Mouse (Mus musculus): ENCODE data around the gene Dcxr. TPM values are rescaled to one million over a fixed set of nuclear protein-coding genes. Genes with fewer than 3 reads are reported as not detected.

The Dcxr gene
- polyA plus RNA-seq, 1 experiment from 2014 or later = 17.9 TPM

DNA sequence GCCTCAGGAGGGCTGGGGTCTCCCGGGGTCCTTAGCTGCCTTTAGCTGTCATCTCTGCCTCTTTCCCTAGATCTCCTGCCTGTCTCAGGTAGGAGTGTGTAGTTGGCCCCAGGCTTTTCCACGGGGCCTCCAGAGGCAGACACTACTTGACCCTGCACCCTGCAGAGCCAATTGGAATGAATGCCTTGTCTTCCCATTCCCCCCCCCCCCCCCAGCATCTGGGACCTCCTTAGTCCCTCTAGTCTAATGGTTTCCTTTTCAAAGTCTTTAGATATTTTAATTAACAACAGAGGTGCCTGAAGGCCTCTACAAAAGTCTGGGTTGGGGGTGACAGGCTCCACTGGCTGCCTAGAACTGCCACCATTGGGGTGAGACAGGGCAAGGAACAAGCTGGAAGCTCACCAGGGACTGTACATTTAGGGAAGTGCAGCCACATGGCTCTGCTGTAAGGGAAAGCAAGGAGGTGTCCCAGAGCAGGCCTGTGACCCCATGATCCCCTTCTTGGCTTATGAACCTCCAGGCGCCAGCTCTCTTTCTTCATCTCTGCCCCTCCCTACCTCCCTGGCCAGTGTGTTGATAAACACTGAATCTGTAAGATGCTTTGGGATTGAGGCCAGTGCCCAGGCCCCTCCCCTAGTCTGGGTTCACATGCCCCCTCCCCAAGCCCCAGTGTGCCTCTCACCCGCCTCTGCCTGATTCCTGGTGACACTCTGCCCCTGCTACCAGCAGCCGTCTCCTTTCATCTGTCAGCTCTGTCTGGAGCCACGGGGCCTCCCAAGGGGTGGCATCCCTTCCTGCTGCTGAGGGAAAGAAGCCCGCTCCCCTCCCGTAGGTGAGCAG is 22.4 kb downstream of the Dcxr start:
- ATAC-seq (ENCODE audit: insufficient number of reproducible peaks, insufficient read depth, low FRiP score, low TSS enrichment, low read depth) = no peak
- peak overlapping the region; percentile 64 for H3K9ac ChIP-seq
- H3K4me2 ChIP-seq = peak overlapping the region; percentile 20; the same call in 1 of the 2 replicates
- peaks cover 43% of the 10 kb centered on the region for H3K36me3 ChIP-seq
- peaks cover 62% of the 10 kb centered on the region for H3K4me1 ChIP-seq
- 16% methylated on average over 8 of the region's 8 CpGs for WGBS
- no peak overlapping the region for H3K4me3 ChIP-seq
- no peaks in the 10 kb centered on the region for H3K27me3 ChIP-seq
- H3K9me3 ChIP-seq = no peaks in the 10 kb centered on the region
- peak overlapping the region; percentile 86 for H3K27ac ChIP-seq

DNA sequence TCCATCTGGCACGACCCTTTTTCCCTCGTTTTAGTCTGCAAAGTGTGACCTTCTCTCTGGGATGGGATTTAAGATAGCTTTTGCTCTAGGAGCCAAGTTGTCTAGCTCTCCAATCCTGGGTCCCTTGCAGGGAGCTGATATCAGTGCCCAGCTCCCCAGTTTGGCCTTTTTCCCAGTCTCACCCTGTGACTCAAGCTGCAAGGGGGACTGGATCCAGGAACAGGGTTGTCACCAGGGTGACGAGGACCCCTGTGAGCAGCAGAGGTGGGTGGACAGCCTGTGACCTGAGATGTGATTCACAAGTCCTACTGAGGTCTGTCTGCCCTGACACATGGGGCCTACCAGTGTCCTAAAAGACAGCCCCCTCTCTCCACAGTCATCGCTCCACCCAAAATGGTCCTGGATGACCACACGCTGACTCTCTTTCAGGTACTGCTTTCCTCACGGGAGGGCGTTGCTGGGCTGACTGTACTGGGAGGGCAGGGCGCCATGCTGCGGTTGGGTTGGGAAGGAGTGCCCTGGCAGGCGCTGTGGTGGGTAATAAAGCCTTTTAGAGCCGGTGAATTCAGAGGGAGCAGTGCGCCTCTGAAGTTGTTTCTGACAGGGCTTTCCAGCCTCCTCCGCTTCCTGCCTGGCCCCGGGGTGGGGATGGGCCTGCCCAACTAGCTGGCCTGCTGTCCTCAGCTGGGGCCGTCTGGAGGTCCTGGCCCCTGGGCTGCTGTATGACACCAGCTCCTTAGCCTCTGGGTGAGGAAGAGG is 23.2 kb downstream of the Dcxr start:
- peaks cover 43% of the 10 kb centered on the region for H3K36me3 ChIP-seq
- no peak overlapping the region for H3K4me2 ChIP-seq
- H3K4me1 ChIP-seq = peaks cover 59% of the 10 kb centered on the region
- H3K27me3 ChIP-seq = no peaks in the 10 kb centered on the region
- no peak overlapping the region for H3K4me3 ChIP-seq
- no peak for ATAC-seq (ENCODE audit: insufficient number of reproducible peaks, insufficient read depth, low FRiP score, low TSS enrichment, low read depth)
- WGBS = 30% methylated on average over 15 of the region's 15 CpGs
- peak overlapping the region; percentile 86 for H3K27ac ChIP-seq
- H3K9me3 ChIP-seq = no peaks in the 10 kb centered on the region
- H3K9ac ChIP-seq = peak overlapping the region; percentile 64

- Histone ChIP-seq H3K4me1 (peaks cover 24% of the 10 kb centered on the region), H3K4me3 (no peak overlapping the region), H3K27me3 (no peaks in the 10 kb centered on the region), H3K27ac (no peak overlapping the region), H3K9me3 (no peaks in the 10 kb centered on the region), H3K4me2 (no peak overlapping the region), H3K36me3 (peaks cover 73% of the 10 kb centered on the region), H3K9ac (no peak overlapping the region)
- 54% methylated on average over 10 of the region's 10 CpGs for WGBS
- no peak for ATAC-seq (ENCODE audit: insufficient number of reproducible peaks, insufficient read depth, low FRiP score, low TSS enrichment, low read depth)
Measured at GRCm38 (mm10) chr11:120697741-120698140, 29.3 kb downstream of the Dcxr start.

GRCm38 (mm10) chr11:120696568-120696967 is 30.5 kb downstream of the Dcxr start:
- no peak overlapping the region for H3K4me3 ChIP-seq
- H3K36me3 ChIP-seq = peaks cover 76% of the 10 kb centered on the region
- no peak overlapping the region for H3K4me2 ChIP-seq
- no peak for ATAC-seq (ENCODE audit: insufficient number of reproducible peaks, insufficient read depth, low FRiP score, low TSS enrichment, low read depth)
- no peaks in the 10 kb centered on the region for H3K27me3 ChIP-seq
- no peak overlapping the region for H3K9ac ChIP-seq
- peaks cover 24% of the 10 kb centered on the region for H3K4me1 ChIP-seq
- no peaks in the 10 kb centered on the region for H3K9me3 ChIP-seq
- WGBS = 90% methylated on average over 6 of the region's 6 CpGs
- H3K27ac ChIP-seq = no peak overlapping the region

DNA sequence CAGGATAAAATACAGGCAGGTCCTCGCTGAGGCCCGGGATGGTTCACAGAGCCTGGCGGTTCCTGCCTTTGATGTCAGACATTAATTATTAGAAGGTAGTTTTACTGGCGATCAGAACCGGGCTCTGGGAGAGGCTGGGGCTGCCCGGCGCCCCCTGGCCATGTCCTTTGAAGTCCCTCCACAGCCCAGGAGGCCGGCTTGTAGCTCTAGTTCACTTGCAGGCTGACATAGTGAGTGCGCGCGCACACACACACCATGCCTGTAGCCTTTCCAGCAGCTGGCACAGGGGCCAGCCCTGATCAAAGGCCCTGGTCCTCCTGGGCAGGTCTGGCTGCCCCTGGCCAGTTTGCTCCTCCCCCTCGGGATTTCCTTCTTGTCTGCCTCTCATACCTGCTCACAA is 31.4 kb downstream of the Dcxr start:
- Histone ChIP-seq H3K36me3 (peaks cover 73% of the 10 kb centered on the region), H3K4me3 (no peak overlapping the region), H3K27me3 (no peaks in the 10 kb centered on the region), H3K4me1 (peaks cover 24% of the 10 kb centered on the region), H3K9me3 (no peaks in the 10 kb centered on the region), H3K4me2 (0 out of 2 replicates have a peak overlapping the region, but pooled peaks have one; percentile 16), H3K9ac (peak overlapping the region; percentile 41; the same call in 1 of the 2 replicates), H3K27ac (peak overlapping the region; percentile 70)
- ATAC-seq (ENCODE audit: insufficient number of reproducible peaks, insufficient read depth, low FRiP score, low TSS enrichment, low read depth) = no peak
- WGBS = 33% methylated on average over 12 of the region's 12 CpGs

- Histone ChIP-seq H3K9me3 (no peaks in the 10 kb centered on the region), H3K4me1 (peaks cover 21% of the 10 kb centered on the region), H3K4me3 (no peak overlapping the region), H3K4me2 (no peak overlapping the region), H3K27me3 (no peaks in the 10 kb centered on the region), H3K36me3 (peaks cover 73% of the 10 kb centered on the region), H3K9ac (peak overlapping the region; percentile 41), H3K27ac (peak overlapping the region; percentile 64; the same call in 1 of the 2 replicates)
- ATAC-seq (ENCODE audit: insufficient number of reproducible peaks, insufficient read depth, low FRiP score, low TSS enrichment, low read depth) = no peak
- WGBS = 15% methylated on average over 4 of the region's 4 CpGs
Measured at GRCm38 (mm10) chr11:120695184-120695583, 31.9 kb downstream of the Dcxr start.

DNA sequence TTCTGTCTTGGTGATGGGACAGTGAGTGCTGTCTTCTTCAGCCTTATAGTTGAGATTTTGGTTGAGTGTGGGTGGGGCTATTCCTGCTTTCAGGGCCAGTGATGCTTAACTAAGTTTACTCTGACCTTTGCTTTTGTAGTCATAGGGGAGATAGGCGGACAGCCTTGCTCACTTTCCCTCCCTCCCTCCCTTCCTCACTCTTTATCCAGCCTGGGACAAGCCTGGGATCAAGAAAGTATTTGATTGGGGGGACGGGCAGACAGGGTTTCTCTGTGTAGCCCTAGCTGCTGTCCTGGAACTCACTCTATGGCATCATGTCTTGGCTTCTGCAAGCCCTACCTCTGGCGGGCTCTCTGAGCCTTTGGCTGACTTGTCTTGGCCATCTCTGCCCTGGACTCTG is 33.6 kb downstream of the Dcxr start:
- H3K4me1 ChIP-seq = peaks cover 21% of the 10 kb centered on the region
- H3K27me3 ChIP-seq = no peaks in the 10 kb centered on the region
- no peak overlapping the region for H3K9ac ChIP-seq
- no peak overlapping the region for H3K27ac ChIP-seq
- peaks cover 73% of the 10 kb centered on the region for H3K36me3 ChIP-seq
- H3K4me2 ChIP-seq = no peak overlapping the region
- H3K9me3 ChIP-seq = no peaks in the 10 kb centered on the region
- 80% methylated on average over 3 of the region's 3 CpGs for WGBS
- no peak overlapping the region for H3K4me3 ChIP-seq
- ATAC-seq (ENCODE audit: insufficient number of reproducible peaks, insufficient read depth, low FRiP score, low TSS enrichment, low read depth) = no peak

DNA sequence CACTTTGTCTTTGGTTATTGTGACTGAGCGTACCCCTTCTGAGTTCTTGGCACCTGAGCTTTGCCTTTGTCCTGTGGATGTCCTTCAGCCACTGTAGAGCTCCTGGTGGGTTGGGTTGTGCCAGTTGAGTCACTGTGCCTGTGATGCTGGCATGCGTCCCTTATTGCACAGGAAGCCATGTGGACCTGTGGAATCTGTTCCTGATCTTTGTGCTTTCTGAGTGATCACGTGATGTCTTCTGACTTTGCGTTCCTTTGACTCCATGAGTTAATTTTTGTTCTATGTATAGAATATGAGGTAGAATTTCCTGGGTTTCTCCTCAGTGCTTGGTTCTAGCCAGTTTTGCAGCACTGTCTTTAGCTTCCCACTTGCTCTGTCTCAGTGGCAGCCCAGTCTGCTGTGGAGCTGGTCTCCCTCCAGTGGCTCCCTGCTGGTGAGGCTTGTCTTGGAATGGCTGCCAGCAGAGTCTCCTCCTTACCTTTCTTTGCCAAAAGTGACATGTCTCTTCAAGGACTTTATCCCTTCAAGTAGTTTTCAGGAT is 34.5 kb downstream of the Dcxr start:
- H3K36me3 ChIP-seq = peaks cover 81% of the 10 kb centered on the region

DNA sequence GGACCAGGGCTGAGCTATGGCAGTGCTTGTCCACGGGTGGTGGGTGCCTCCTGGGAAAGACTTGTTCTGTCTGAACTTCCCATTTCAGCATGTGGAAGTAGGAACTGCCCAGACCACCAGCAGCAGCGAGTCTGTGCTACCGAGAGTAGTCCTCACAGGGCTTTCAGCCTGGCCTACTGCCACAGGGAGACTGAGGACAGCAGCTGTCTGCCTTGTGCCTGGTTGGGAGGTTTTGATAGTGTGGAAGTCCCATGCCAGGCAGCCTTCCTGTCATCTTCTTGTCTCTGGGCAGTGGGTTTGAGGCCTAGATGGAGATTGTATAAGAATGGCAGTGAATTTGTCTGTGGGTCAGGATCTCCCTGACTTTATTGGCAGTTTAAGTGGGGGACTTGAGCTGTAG is 37.7 kb downstream of the Dcxr start:
- H3K4me3 ChIP-seq = no peak overlapping the region
- no peaks in the 10 kb centered on the region for H3K9me3 ChIP-seq
- 77% methylated on average over 3 of the region's 3 CpGs for WGBS
- no peak overlapping the region for H3K9ac ChIP-seq
- peaks cover 23% of the 10 kb centered on the region for H3K4me1 ChIP-seq
- no peak for ATAC-seq (ENCODE audit: insufficient number of reproducible peaks, insufficient read depth, low FRiP score, low TSS enrichment, low read depth)
- H3K27me3 ChIP-seq = no peaks in the 10 kb centered on the region
- H3K36me3 ChIP-seq = peaks cover 79% of the 10 kb centered on the region
- H3K27ac ChIP-seq = no peak overlapping the region
- no peak overlapping the region for H3K4me2 ChIP-seq

More for the DNA sequence above, 34.5 kb downstream of the Dcxr start:
- Histone ChIP-seq H3K27me3 (no peaks in the 10 kb centered on the region), H3K4me1 (peaks cover 18% of the 10 kb centered on the region), H3K4me3 (no peak overlapping the region), H3K9me3 (no peaks in the 10 kb centered on the region), H3K27ac (no peak overlapping the region), H3K9ac (no peak overlapping the region), H3K4me2 (no peak overlapping the region)
- WGBS = 94% methylated on average over 4 of the region's 4 CpGs
- ATAC-seq (ENCODE audit: insufficient number of reproducible peaks, insufficient read depth, low FRiP score, low TSS enrichment, low read depth) = no peak

DNA sequence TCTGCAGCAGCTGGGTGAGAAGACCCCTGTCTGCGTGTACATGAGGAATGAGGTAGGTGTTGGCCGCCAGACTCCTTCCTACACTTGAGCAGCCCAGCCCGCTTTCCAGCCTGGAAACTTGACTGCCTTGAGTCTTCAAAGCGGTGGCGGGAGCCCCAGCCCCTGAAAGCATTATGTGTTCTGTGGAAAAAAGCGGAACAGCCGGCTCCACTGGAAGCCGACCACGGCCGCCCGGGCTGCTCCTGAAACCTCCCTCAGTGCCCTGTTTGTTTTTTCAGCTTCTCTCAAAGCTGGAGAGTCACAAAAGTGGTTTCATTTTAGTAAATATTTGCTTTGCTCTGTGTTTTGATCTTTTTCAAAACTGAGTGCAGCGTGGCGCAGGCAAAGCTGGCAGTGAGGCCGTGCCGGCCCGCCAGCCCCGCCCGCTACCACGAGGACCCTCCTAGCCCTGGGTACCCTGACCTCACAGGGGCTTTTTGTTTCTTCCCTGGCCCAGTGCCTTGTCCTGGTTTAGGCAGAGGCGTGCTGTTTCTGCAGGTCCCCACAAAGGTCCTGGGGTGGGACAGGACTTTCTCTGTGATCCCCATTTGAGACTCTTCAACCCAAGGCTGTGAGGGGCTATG is 40.3 kb downstream of the Dcxr start:
- 70% methylated on average over 20 of the region's 20 CpGs for WGBS
- H3K4me1 ChIP-seq = peaks cover 23% of the 10 kb centered on the region
- no peak overlapping the region for H3K4me3 ChIP-seq
- no peaks in the 10 kb centered on the region for H3K27me3 ChIP-seq
- H3K4me2 ChIP-seq = peak overlapping the region; percentile 22
- H3K9ac ChIP-seq = peak overlapping the region; percentile 32; the same call in 1 of the 2 replicates
- ATAC-seq (ENCODE audit: insufficient number of reproducible peaks, insufficient read depth, low FRiP score, low TSS enrichment, low read depth) = no peak
- H3K27ac ChIP-seq = peak overlapping the region; percentile 89
- no peaks in the 10 kb centered on the region for H3K9me3 ChIP-seq
- H3K36me3 ChIP-seq = peaks cover 74% of the 10 kb centered on the region

DNA sequence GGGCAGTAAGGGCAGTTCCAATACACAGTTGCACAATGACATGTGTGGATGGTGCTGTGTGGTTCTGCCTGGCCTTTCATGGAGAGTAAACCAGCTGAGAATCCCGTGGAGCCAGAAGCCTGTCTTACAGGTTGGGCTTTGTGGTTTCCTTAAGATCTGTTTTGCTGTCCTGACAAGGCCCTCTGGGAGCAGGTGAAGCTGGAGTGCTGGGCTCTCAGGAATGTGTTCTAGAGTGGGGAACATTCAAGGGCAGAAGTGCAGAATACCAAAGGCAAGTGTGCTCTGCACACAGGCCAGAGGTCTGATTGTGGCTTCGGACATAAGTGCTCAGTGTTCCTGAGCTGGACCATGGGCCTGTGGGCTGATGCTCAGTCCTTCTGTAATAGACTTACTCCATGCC is 42.4 kb downstream of the Dcxr start:
- no peaks in the 10 kb centered on the region for H3K27me3 ChIP-seq
- no peak overlapping the region for H3K9ac ChIP-seq
- H3K4me3 ChIP-seq = no peak overlapping the region
- H3K27ac ChIP-seq = no peak overlapping the region
- no peaks in the 10 kb centered on the region for H3K9me3 ChIP-seq
- H3K4me1 ChIP-seq = peaks cover 23% of the 10 kb centered on the region
- 81% methylated on average over 2 of the region's 2 CpGs for WGBS
- no peak overlapping the region for H3K4me2 ChIP-seq
- ATAC-seq (ENCODE audit: insufficient number of reproducible peaks, insufficient read depth, low FRiP score, low TSS enrichment, low read depth) = no peak
- peaks cover 77% of the 10 kb centered on the region for H3K36me3 ChIP-seq

All from embryonic facial prominence, embryonic 13.5 days (tissue).